Mouse (Mus musculus) erythroblast, embryonic 14.5 days (primary cell): ENCODE data around the gene Timp3.

Source experiments
- GATA1 ChIP-seq: IDR thresholded peaks from 2 replicates; pipeline ENCODE4 v1.6.1; 2012; ENCODE audit warnings: low read length, inconsistent platforms, mixed read lengths
- TAL1 ChIP-seq: IDR thresholded peaks from 3 replicates; pipeline ENCODE4 v1.6.1; 2012; ENCODE audit warnings: low read length, inconsistent platforms, mixed read lengths

DNA sequence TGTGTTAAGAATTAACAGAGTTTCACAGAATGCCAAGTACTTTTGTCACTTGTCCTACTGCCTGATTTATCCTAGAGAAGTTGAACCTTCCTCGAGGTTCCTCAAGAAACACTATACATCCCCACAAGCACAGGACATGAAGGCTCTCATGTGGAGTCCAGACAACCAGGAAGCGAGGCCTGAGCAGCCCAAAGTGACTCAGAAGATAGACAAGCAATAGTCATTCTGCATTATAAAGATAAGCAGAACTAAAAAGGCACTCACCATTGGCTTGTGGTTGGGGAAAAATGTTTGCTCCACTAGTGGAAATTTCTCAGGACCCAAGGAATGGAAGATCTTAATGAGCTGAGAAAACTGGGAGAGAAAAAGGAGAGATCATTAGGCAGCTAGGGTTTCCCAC, 51.1 kb downstream of the Timp3 start:
- TF ChIP-seq GATA1 (no peak), TAL1 (peak; percentile 40; the same call in 2 of the 3 replicates)
